Mouse (Mus musculus) lung, embryonic 14.5 days (tissue): ENCODE results near the gene Sgk2. TPM values are rescaled to one million over a fixed set of nuclear protein-coding genes. Genes with fewer than 3 reads are reported as not detected.
"Not testable (repeated sequence)": the region's sequence is repeated elsewhere in the genome, so short reads cannot be mapped to it uniquely, and the experiment has no call there.

Experiments used
- ATAC-seq: fragments of 200-750 bp; cut with Nextera tagmentation; 2 replicates; pipeline ENCODE4 v1.8.0; 2017; ENCODE audit warnings: mild to moderate bottlenecking, moderate TSS enrichment, moderate library complexity; ENCODE audit not compliant: insufficient read depth
- DNase-seq: peaks from one replicate; pipeline ENCODE4 v3.0.0-alpha.2; 2015
- H3K27ac ChIP-seq: fragments of 300-500 bp; sonication (generic); 2 replicates; pipeline ENCODE4 v1.5.1; 2014; ENCODE audit warnings: low read depth, mild to moderate bottlenecking, moderate library complexity
- H3K27me3 ChIP-seq: fragments of 300-500 bp; sonication (generic); 2 replicates; pipeline ENCODE4 v1.6.1; 2014; ENCODE audit warnings: low read length, control low read depth; ENCODE audit not compliant: insufficient read depth
- H3K36me3 ChIP-seq: fragments of 300-500 bp; sonication (generic); 2 replicates; pipeline ENCODE4 v1.6.1; 2014; ENCODE audit warnings: control low read depth; ENCODE audit not compliant: insufficient read depth
- H3K4me1 ChIP-seq: fragments of 300-500 bp; sonication (generic); 2 replicates; pipeline ENCODE4 v1.6.1; 2014; ENCODE audit warnings: antibody characterized with exemption, control low read depth; ENCODE audit not compliant: insufficient read depth
- H3K4me2 ChIP-seq: fragments of 300-500 bp; sonication (generic); 2 replicates; pipeline ENCODE4 v1.6.1; 2014; ENCODE audit warnings: mild to moderate bottlenecking
- H3K4me3 ChIP-seq: fragments of 300-500 bp; sonication (generic); 2 replicates; pipeline ENCODE4 v1.5.1; 2014; ENCODE audit warnings: low read depth, low read length
- H3K9ac ChIP-seq: fragments of 300-500 bp; sonication (generic); 2 replicates; pipeline ENCODE4 v1.6.1; 2014
- H3K9me3 ChIP-seq: fragments of 300-500 bp; sonication (generic); 2 replicates; pipeline ENCODE4 v1.6.1; 2016; ENCODE audit warnings: low read depth, low read length, control low read depth
- CTCF ChIP-seq: IDR thresholded peaks from 2 replicates; pipeline ENCODE4 v1.5.1; 2016; ENCODE audit warnings: antibody characterized with exemption, low read depth
- WGBS: fragments of 180-500 bp; shearing (Covaris S2); extraction: QIAGEN DNeasy Blood & Tissue Kit; methylation state at CpG from one replicate; pipeline ENCODE4 v1.1.7; 2014; 5-methylcytosine and 5-hydroxymethylcytosine counted together
- polyA plus RNA-seq: library from polyadenylated mRNA; unstranded; fragments of >200 nt; fragmentation: Nextera tagmentation; extraction: Ambion mirVana; gene quantifications from 2 replicates; pipeline ENCODE4 v1.2.1, GENCODE M21; 2014

Gene Sgk2
- polyA plus RNA-seq, 1 experiment from 2014 or later = not detected

DNA sequence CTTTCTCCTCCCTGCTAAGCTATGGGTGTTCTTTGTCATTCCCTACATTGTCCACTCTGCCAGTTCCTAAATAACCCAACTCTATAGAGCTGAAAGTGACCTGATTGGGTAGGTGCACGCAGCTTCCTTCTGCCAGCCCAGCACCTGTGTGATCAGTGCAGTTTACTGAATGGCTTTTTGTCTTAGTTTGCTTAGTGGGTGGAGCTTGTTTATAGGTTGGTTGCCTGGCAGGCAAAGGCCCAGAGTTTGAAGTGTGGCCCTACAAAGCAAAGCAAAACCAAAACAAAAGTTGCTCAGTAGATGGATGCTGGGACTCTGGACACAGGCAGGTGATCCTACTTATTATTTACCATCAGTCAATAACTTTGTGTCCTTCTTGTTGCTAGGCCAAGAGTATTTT lies 64.6 kb downstream of the Sgk2 start:
- Histone ChIP-seq H3K4me2 (no peak overlapping the region), H3K36me3 (peaks cover 10% of the 10 kb centered on the region; the same call in 1 of the 2 replicates), H3K27ac (no peak overlapping the region), H3K4me3 (no peak overlapping the region), H3K9me3 (no peaks in the 10 kb centered on the region), H3K9ac (no peak overlapping the region), H3K27me3 (no peaks in the 10 kb centered on the region), H3K4me1 (peaks cover 15% of the 10 kb centered on the region; the same call in 1 of the 2 replicates)
- no peak for ATAC-seq
- no peak for DNase-seq
- WGBS = 52% methylated on average over 1 of the region's 1 CpGs
- TF ChIP-seq CTCF = no peak

DNA sequence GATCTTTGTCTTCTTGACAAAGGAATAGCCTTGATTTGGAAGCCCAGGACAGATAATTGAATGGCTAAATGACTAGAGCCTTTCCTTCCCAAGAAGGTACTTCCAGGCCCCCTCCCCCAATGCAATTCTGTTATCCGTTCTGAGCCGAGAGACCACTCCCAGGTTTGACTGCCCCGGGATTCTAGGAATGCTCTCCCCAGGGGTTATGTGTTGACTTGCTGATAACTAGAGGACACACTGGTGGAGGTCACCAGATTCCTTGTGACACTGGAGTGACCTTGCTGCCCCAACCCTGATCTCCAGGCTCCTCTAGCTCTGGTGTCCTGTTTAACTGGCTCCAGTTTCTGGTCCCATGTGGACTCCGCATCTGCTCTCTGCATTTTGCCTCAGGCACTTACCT lies 65.0 kb downstream of the Sgk2 start:
- H3K27me3 ChIP-seq = no peaks in the 10 kb centered on the region
- no peak overlapping the region for H3K4me2 ChIP-seq
- H3K4me1 ChIP-seq = peaks cover 16% of the 10 kb centered on the region; the same call in 1 of the 2 replicates
- 29% methylated on average over 4 of the region's 4 CpGs for WGBS
- H3K9me3 ChIP-seq = no peaks in the 10 kb centered on the region
- peaks cover 7% of the 10 kb centered on the region; the same call in 1 of the 2 replicates for H3K36me3 ChIP-seq
- DNase-seq (no peak), ATAC-seq (no peak)
- no peak overlapping the region for H3K9ac ChIP-seq
- no peak overlapping the region for H3K27ac ChIP-seq
- TF ChIP-seq CTCF = no peak
- no peak overlapping the region for H3K4me3 ChIP-seq

DNA sequence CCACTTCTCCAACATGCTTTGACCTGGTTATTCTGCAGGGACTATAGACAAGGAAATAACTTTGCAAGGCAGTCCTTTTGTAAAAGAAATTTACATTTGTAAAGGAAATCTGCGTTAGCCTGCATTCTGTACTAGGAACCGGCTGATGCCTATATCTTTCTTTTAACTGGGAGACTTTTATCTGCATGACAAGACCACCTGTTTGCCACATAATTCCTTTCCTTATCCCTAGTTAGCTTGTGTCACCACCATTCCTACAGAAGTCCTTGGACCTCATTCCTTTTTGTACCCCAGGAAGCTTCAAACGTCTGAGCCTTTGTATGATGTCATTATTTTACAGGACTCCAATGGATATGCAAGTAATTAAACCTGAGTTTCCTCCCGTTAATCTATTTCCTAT lies 65.7 kb downstream of the Sgk2 start:
- ATAC-seq = no peak
- TF ChIP-seq CTCF = no peak
- 0 out of 2 replicates have a peak, but pooled peaks cover 3% of the 10 kb centered on the region for H3K36me3 ChIP-seq

DNA sequence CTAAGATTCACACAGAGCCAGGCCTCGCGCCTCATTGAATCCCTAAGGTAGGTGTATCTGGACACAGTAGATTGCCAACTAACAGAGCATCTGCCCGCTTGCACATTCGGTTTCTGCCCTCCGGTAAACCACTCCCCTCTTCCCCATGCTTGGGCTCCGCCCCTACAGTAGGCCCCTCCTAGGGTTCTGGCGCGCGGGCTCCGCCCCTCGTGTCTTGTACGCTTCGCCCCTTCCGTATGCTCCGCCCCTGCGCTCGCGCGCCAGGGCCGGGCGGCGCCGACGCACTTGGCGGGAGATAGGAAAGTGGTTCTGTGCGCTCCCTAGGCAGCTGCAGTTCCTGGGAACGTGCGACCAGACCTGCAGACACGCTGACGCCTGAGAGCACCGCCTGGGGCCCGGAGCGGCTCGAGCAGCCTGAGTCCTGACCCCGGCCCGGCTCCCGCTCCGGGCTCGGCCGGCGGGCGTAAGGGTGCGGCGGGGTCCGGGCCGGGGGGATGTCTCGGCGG lies 67.3 kb downstream of the Sgk2 start, which contains the start of gene Mybl2:
Gene Mybl2 (plus strand): TSS at position 353 of the 506 bp plus-strand sequence.
- Histone ChIP-seq H3K27ac (peak within 1 kb of the TSS; percentile 67), H3K27me3 (no peaks in the 10 kb centered on the region), H3K36me3 (0 out of 2 replicates have a peak, but pooled peaks cover 3% of the 10 kb centered on the region), H3K4me3 (peak within 1 kb of the TSS; percentile 79), H3K9ac (peak within 1 kb of the TSS; percentile 79), H3K4me1 (peaks cover 16% of the 10 kb centered on the region; the same call in 1 of the 2 replicates), H3K9me3 (no peaks in the 10 kb centered on the region), H3K4me2 (peak within 1 kb of the TSS; percentile 98)
- ATAC-seq = peak; percentile 99
- WGBS = under 1% methylated on average over 44 of the region's 48 CpGs
- TF ChIP-seq CTCF = no peak
- peak; percentile 98 for DNase-seq

More for the DNA sequence above, 65.7 kb downstream of the Sgk2 start:
- no peak for DNase-seq
- Histone ChIP-seq H3K9ac (no peak overlapping the region), H3K27ac (no peak overlapping the region), H3K4me2 (no peak overlapping the region), H3K4me1 (peaks cover 16% of the 10 kb centered on the region; the same call in 1 of the 2 replicates), H3K9me3 (no peaks in the 10 kb centered on the region), H3K4me3 (no peak overlapping the region), H3K27me3 (no peaks in the 10 kb centered on the region)
- 73% methylated on average over 4 of the region's 4 CpGs for WGBS

DNA sequence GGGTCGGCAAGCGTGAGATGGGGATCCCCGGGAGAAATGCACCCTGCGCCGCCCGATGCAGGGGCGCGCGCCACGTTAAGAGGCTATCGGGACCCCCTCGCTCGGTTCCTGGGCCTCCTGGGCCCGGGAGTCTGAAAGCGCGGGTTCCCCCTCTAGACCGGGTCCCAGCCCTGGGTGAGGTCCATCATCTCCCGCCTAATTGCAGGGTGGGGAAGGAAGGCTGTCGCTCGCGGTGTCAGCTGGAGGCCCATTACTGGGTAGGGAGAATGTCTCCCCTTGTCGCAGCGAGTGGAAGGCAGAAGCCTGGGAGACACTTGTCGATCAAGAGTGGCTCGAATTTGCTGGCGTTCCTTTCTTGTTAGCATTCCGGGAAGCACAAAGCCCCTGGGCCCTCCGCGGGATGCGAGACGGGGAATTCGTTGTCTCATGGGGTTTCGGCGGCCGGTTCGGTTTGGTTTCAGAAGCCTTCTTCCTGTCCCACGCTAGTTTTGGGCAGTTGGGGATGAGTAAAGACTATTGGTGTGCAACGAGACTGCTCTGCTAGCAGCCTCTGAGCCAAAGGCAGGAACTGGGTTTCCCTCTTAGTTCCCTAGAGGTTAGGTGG lies 67.9 kb downstream of the Sgk2 start:
- DNase-seq (peak; percentile 47), ATAC-seq (peak; percentile 32; the same call in 1 of the 2 replicates)
- WGBS = under 1% methylated on average over 38 of the region's 38 CpGs
- TF ChIP-seq CTCF = no peak
- H3K27ac ChIP-seq = peak overlapping the region; percentile 67
- H3K4me2 ChIP-seq = peak overlapping the region; percentile 98
- H3K9ac ChIP-seq = peak overlapping the region; percentile 79
- peak overlapping the region; percentile 79 for H3K4me3 ChIP-seq
- 0 out of 2 replicates have a peak, but pooled peaks cover 3% of the 10 kb centered on the region for H3K36me3 ChIP-seq
- no peaks in the 10 kb centered on the region for H3K9me3 ChIP-seq
- H3K4me1 ChIP-seq = peaks cover 16% of the 10 kb centered on the region; the same call in 1 of the 2 replicates
- H3K27me3 ChIP-seq = no peaks in the 10 kb centered on the region

DNA sequence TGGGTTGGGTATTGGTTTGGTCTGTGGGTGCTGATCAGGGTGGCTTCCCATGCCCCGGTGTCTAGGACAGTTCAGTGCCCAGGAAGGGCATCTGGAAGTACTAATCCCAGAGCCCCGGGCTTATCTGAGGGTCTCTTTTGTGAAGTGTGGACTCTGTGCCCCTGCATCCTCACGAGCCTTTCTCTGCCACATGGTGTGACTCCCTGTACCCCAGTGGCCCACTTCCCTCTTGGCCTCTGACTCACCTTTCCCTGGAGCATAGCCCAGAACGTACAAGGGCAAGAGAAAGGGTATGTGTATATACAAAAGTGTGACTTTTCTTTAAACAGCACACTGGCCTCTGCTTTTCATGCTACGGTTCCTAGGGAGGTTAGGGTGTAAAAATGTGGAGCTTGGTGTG lies 68.6 kb downstream of the Sgk2 start:
- DNase-seq = peak; percentile 12
- peak overlapping the region; percentile 98 for H3K4me2 ChIP-seq
- no peak for ATAC-seq
- H3K4me1 ChIP-seq = peaks cover 16% of the 10 kb centered on the region; the same call in 1 of the 2 replicates
- H3K9me3 ChIP-seq = no peaks in the 10 kb centered on the region
- peak overlapping the region; percentile 79 for H3K4me3 ChIP-seq
- 0 out of 2 replicates have a peak, but pooled peaks cover 3% of the 10 kb centered on the region for H3K36me3 ChIP-seq
- TF ChIP-seq CTCF = no peak
- H3K27me3 ChIP-seq = no peaks in the 10 kb centered on the region
- WGBS = 11% methylated on average over 5 of the region's 5 CpGs
- peak overlapping the region; percentile 79 for H3K9ac ChIP-seq
- no peak overlapping the region for H3K27ac ChIP-seq

DNA sequence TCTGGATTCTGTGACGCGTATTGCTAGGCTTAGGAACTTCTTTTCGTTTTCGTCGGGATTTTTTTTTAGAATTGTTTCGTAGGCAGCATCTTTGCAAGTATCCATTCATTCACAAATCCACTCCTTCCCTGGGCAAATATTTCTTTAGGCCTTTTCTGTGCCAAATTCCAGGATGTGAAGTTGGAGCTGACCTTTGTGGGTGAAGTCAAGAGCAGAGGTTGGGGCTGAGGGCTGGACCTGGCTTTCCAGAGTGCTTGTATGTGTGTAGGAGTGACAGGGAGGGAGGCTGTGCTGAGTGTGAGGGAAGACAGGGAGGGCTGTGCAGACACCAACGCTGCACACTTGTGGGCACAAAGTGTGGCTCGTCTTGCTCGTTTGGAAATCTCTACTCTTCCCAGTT lies 69.5 kb downstream of the Sgk2 start:
- 61% methylated on average over 9 of the region's 9 CpGs for WGBS
- Histone ChIP-seq H3K27ac (no peak overlapping the region), H3K9ac (peak overlapping the region; percentile 26; the same call in 1 of the 2 replicates), H3K27me3 (no peaks in the 10 kb centered on the region), H3K9me3 (no peaks in the 10 kb centered on the region), H3K4me3 (peak overlapping the region; percentile 79; the same call in 1 of the 2 replicates), H3K4me1 (peaks cover 16% of the 10 kb centered on the region; the same call in 1 of the 2 replicates), H3K36me3 (no peaks in the 10 kb centered on the region), H3K4me2 (peak overlapping the region; percentile 98)
- peak; percentile 5 for DNase-seq
- no peak for TF ChIP-seq CTCF
- ATAC-seq = no peak

DNA sequence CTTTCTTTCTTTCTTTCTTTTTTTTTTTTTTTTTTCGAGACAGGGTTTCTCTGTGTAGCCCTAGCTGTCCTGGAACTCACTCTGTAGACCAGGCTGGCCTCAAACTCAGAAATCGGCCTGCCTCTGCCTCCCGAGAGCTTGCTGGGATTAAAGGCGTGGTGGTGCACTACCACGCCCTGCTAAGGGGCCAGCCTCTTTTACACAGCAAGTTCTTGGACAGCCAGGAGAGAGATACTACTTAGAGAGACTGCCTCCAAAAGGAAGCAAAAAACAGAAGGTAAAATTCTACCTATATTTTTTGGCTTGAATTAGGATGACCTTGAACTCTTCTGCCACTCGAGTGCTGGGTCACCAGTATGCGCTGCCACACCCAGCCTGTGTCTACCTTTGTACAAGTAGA lies 71.9 kb downstream of the Sgk2 start:
- WGBS = 92% methylated on average over 6 of the region's 7 CpGs
- not testable (repeated sequence) for H3K9me3 ChIP-seq, ATAC-seq, H3K27me3 ChIP-seq, H3K27ac ChIP-seq, DNase-seq, H3K4me3 ChIP-seq, H3K4me2 ChIP-seq, H3K9ac ChIP-seq
- peaks cover 14% of the 10 kb centered on the region; the same call in 1 of the 2 replicates for H3K4me1 ChIP-seq
- peaks cover 12% of the 10 kb centered on the region; the same call in 1 of the 2 replicates for H3K36me3 ChIP-seq
